Mouse (Mus musculus) cerebellum, adult 2 months (tissue): ENCODE data around the gene Chmp1a. TPM values are rescaled to one million over a fixed set of nuclear protein-coding genes. Genes with fewer than 3 reads are reported as not detected.

Experiments
- DNase-seq, 2 experiments: peaks; one replicate each; pipeline ENCODE4 v3.0.0; 2021
- H3K27ac ChIP-seq: fragments of 200-500 bp; 2 replicates; pipeline ENCODE4 v1.5.1; 2012; ENCODE audit warnings: low read length, control low read depth, inconsistent platforms; ENCODE audit not compliant: insufficient read depth
- H3K27me3 ChIP-seq: fragments of 200-500 bp; 2 replicates; pipeline ENCODE4 v1.6.1; 2012; ENCODE audit warnings: inconsistent platforms, mild to moderate bottlenecking, low read length, moderate library complexity; ENCODE audit not compliant: control insufficient read depth, insufficient read depth
- H3K4me1 ChIP-seq: fragments of 200-500 bp; 2 replicates; pipeline ENCODE4 v1.6.1; 2011; ENCODE audit warnings: low read length; ENCODE audit not compliant: control insufficient read depth, insufficient read depth
- H3K4me3 ChIP-seq: fragments of 200-500 bp; replicated peaks from 2 replicates; pipeline ENCODE3; 2011; ENCODE audit warnings: mild to moderate bottlenecking, low read depth, low read length, control low read depth; ENCODE audit not compliant: insufficient read depth
- CTCF ChIP-seq: fragments of 200-500 bp; IDR thresholded peaks from 2 replicates; pipeline ENCODE4 v1.5.1; 2011; ENCODE audit warnings: low read depth, mild to moderate bottlenecking, control low read depth, low read length, moderate library complexity, borderline replicate concordance; ENCODE audit not compliant: insufficient read depth
- POLR2A ChIP-seq: fragments of 200-500 bp; IDR thresholded peaks from 2 replicates; pipeline ENCODE4 v1.6.1; 2011; ENCODE audit warnings: low read length, control low read depth, borderline replicate concordance; ENCODE audit not compliant: insufficient read depth
- WGBS: fragments of 180-500 bp; shearing (Covaris S2); methylation state at CpG from one replicate; pipeline ENCODE4 v1.1.7; 2018; 5-methylcytosine and 5-hydroxymethylcytosine counted together
- polyA plus RNA-seq: library from polyadenylated mRNA; depleted of rRNA; stranded (reverse); fragments of >200 nt; gene quantifications from 2 replicates; pipeline ENCODE4 v1.2.3, GENCODE M21; 2012

Chmp1a gene
- polyA plus RNA-seq, 1 experiment = 98.2 TPM

GRCm38 (mm10) chr8:123250940-123251339 is 38.4 kb upstream of the Chmp1a start:
- 96% methylated on average over 5 of the region's 5 CpGs for WGBS
- Histone ChIP-seq H3K4me1 (peaks cover 7% of the 10 kb centered on the region; the same call in 1 of the 2 replicates), H3K4me3 (no peak overlapping the region), H3K27me3 (no peaks in the 10 kb centered on the region), H3K27ac (no peak overlapping the region)
- no peak for DNase-seq
- no peak for TF ChIP-seq CTCF
- TF ChIP-seq POLR2A = no peak

- no peak overlapping the region for H3K27ac ChIP-seq
- H3K27me3 ChIP-seq = no peaks in the 10 kb centered on the region
- no peak for DNase-seq
- no peaks in the 10 kb centered on the region for H3K4me1 ChIP-seq
- 92% methylated on average over 8 of the region's 8 CpGs for WGBS
- H3K4me3 ChIP-seq = no peak overlapping the region
- TF ChIP-seq CTCF (no peak), POLR2A (no peak)
Observed at GRCm38 (mm10) chr8:123248596-123248995, 36.0 kb upstream of the Chmp1a start.

- WGBS = 95% methylated on average over 6 of the region's 6 CpGs
- H3K4me1 ChIP-seq = no peaks in the 10 kb centered on the region
- H3K27ac ChIP-seq = no peak overlapping the region
- H3K27me3 ChIP-seq = no peaks in the 10 kb centered on the region
- no peak for DNase-seq
- no peak overlapping the region for H3K4me3 ChIP-seq
- TF ChIP-seq CTCF (no peak), POLR2A (no peak)
Observed at GRCm38 (mm10) chr8:123247748-123248147, 35.2 kb upstream of the Chmp1a start.

- TF ChIP-seq CTCF = no peak
- no peak for TF ChIP-seq POLR2A
- no peak overlapping the region for H3K4me3 ChIP-seq
- no peaks in the 10 kb centered on the region for H3K4me1 ChIP-seq
- 87% methylated on average over 12 of the region's 12 CpGs for WGBS
- no peak overlapping the region for H3K27ac ChIP-seq
- H3K27me3 ChIP-seq = no peaks in the 10 kb centered on the region
- no peak for DNase-seq
Observed at GRCm38 (mm10) chr8:123245543-123245942, 33.0 kb upstream of the Chmp1a start.

GRCm38 (mm10) chr8:123244382-123244781 is 31.8 kb upstream of the Chmp1a start:
- H3K27ac ChIP-seq = no peak overlapping the region
- DNase-seq = no peak
- WGBS = 91% methylated on average over 4 of the region's 4 CpGs
- no peaks in the 10 kb centered on the region for H3K27me3 ChIP-seq
- no peaks in the 10 kb centered on the region for H3K4me1 ChIP-seq
- TF ChIP-seq POLR2A (no peak), CTCF (no peak)
- H3K4me3 ChIP-seq = no peak overlapping the region

- WGBS = 66% methylated on average over 11 of the region's 11 CpGs
- H3K4me3 ChIP-seq = no peak overlapping the region
- H3K27ac ChIP-seq = no peak overlapping the region
- no peak for DNase-seq
- no peaks in the 10 kb centered on the region for H3K27me3 ChIP-seq
- no peaks in the 10 kb centered on the region for H3K4me1 ChIP-seq
- no peak for TF ChIP-seq CTCF
- TF ChIP-seq POLR2A = no peak
Observed at GRCm38 (mm10) chr8:123243053-123243452, 30.5 kb upstream of the Chmp1a start.

GRCm38 (mm10) chr8:123242107-123242923 is 29.8 kb upstream of the Chmp1a start:
- H3K27me3 ChIP-seq = no peaks in the 10 kb centered on the region
- H3K27ac ChIP-seq = no peak overlapping the region
- no peak overlapping the region for H3K4me3 ChIP-seq
- DNase-seq = no peak
- TF ChIP-seq CTCF = no peak
- no peak for TF ChIP-seq POLR2A
- no peaks in the 10 kb centered on the region for H3K4me1 ChIP-seq
- WGBS = 85% methylated on average over 7 of the region's 7 CpGs

GRCm38 (mm10) chr8:123239398-123239797 is 26.8 kb upstream of the Chmp1a start:
- H3K4me1 ChIP-seq = peaks cover 3% of the 10 kb centered on the region; the same call in 1 of the 2 replicates
- 59% methylated on average over 10 of the region's 10 CpGs for WGBS
- no peaks in the 10 kb centered on the region for H3K27me3 ChIP-seq
- TF ChIP-seq POLR2A = no peak
- no peak for TF ChIP-seq CTCF
- H3K27ac ChIP-seq = no peak overlapping the region
- H3K4me3 ChIP-seq = no peak overlapping the region
- no peak for DNase-seq
